Mouse (Mus musculus): ENCODE data around the gene Nos2.
"Not testable (repeated sequence)": the region's sequence is repeated elsewhere in the genome, so short reads cannot be mapped to it uniquely, and the experiment has no call there.

GRCm38 (mm10) chr11:79007356-79007755 is 86.8 kb downstream of the Nos2 start:
- TF ChIP-seq CTCF (IDR thresholded peaks at IDR 0.05; ENCODE audit: low read depth, low read length); POLR2A (IDR thresholded peaks at IDR 0.05; ENCODE audit: insufficient read depth, low read length); EP300 (IDR thresholded peaks at IDR 0.05; ENCODE audit: insufficient read depth, low read depth, low read length): not testable (repeated sequence)
